Mouse (Mus musculus): ENCODE measurements around the gene Btbd9.

The Btbd9 gene

GRCm38 (mm10) chr17:30183561-30183960 lies 392.7 kb downstream of the Btbd9 start:
- no peak for DNase-seq (ENCODE audit: low read depth, low spot score)

GRCm38 (mm10) chr17:30182063-30182462 lies 394.2 kb downstream of the Btbd9 start:
- DNase-seq (ENCODE audit: low read depth, low spot score), result no peak

- DNase-seq (ENCODE audit: low read depth, low spot score), result no peak
Observed at GRCm38 (mm10) chr17:30181554-30181953, 394.7 kb downstream of the Btbd9 start.

- DNase-seq (ENCODE audit: low read depth, low spot score), result no peak
Observed at GRCm38 (mm10) chr17:30180197-30180596, 396.1 kb downstream of the Btbd9 start.

GRCm38 (mm10) chr17:30178402-30178801 lies 397.9 kb downstream of the Btbd9 start:
- DNase-seq (ENCODE audit: low read depth, low spot score), result no peak

- no peak for DNase-seq (ENCODE audit: low read depth, low spot score)
Observed at GRCm38 (mm10) chr17:30177435-30177834, 398.9 kb downstream of the Btbd9 start.

All from ZHBTc4 (cell line).